Mouse (Mus musculus): ENCODE results near the gene Ltbp1. TPM values are rescaled to one million over a fixed set of nuclear protein-coding genes. Genes with fewer than 3 reads are reported as not detected.

Gene Ltbp1
- polyA plus RNA-seq, 1 experiment from 2014 or later: 1.1 TPM

GRCm38 (mm10) chr17:75033872-75034615 lies 28.7 kb downstream of the Ltbp1 start:
- H3K4me1 ChIP-seq (ENCODE audit: control insufficient read depth, insufficient read depth, low read length): no peaks in the 10 kb centered on the region
- no peak for ATAC-seq
- H3K4me2 ChIP-seq (ENCODE audit: low read length): no peak overlapping the region
- H3K36me3 ChIP-seq (ENCODE audit: control insufficient read depth, insufficient read depth, low read length): no peaks in the 10 kb centered on the region
- H3K9ac ChIP-seq (ENCODE audit: low read depth, low read length): no peak overlapping the region
- H3K9me3 ChIP-seq (replicated peaks; ENCODE audit: control insufficient read depth, low read length, poor library complexity, severe bottlenecking): no peaks in the 10 kb centered on the region
- 88% methylated on average over 21 of the region's 21 CpGs for WGBS
- no peaks in the 10 kb centered on the region for H3K27me3 ChIP-seq (ENCODE audit: control insufficient read depth, insufficient read depth, low read depth, low read length)
- no peak overlapping the region for H3K4me3 ChIP-seq (ENCODE audit: low read depth, low read length)
- H3K27ac ChIP-seq (ENCODE audit: low read length): no peak overlapping the region

GRCm38 (mm10) chr17:75036881-75037280 lies 31.5 kb downstream of the Ltbp1 start:
- no peaks in the 10 kb centered on the region for H3K4me1 ChIP-seq (ENCODE audit: control insufficient read depth, insufficient read depth, low read length)
- H3K4me3 ChIP-seq (ENCODE audit: low read depth, low read length): no peak overlapping the region
- 85% methylated on average over 6 of the region's 6 CpGs for WGBS
- H3K36me3 ChIP-seq (ENCODE audit: control insufficient read depth, insufficient read depth, low read length): no peaks in the 10 kb centered on the region
- no peak overlapping the region for H3K27ac ChIP-seq (ENCODE audit: low read length)
- no peak overlapping the region for H3K9ac ChIP-seq (ENCODE audit: low read depth, low read length)
- no peaks in the 10 kb centered on the region for H3K9me3 ChIP-seq (replicated peaks; ENCODE audit: control insufficient read depth, low read length, poor library complexity, severe bottlenecking)
- no peak overlapping the region for H3K4me2 ChIP-seq (ENCODE audit: low read length)
- no peak for ATAC-seq
- no peaks in the 10 kb centered on the region for H3K27me3 ChIP-seq (ENCODE audit: control insufficient read depth, insufficient read depth, low read depth, low read length)

GRCm38 (mm10) chr17:75039017-75039416 lies 33.6 kb downstream of the Ltbp1 start:
- ATAC-seq: no peak
- H3K4me1 ChIP-seq (ENCODE audit: control insufficient read depth, insufficient read depth, low read length): no peaks in the 10 kb centered on the region
- H3K36me3 ChIP-seq (ENCODE audit: control insufficient read depth, insufficient read depth, low read length): no peaks in the 10 kb centered on the region
- 73% methylated on average over 4 of the region's 4 CpGs for WGBS
- H3K9ac ChIP-seq (ENCODE audit: low read depth, low read length): no peak overlapping the region
- no peak overlapping the region for H3K4me3 ChIP-seq (ENCODE audit: low read depth, low read length)
- H3K4me2 ChIP-seq (ENCODE audit: low read length): no peak overlapping the region
- H3K9me3 ChIP-seq (replicated peaks; ENCODE audit: control insufficient read depth, low read length, poor library complexity, severe bottlenecking): no peaks in the 10 kb centered on the region
- H3K27ac ChIP-seq (ENCODE audit: low read length): no peak overlapping the region
- no peaks in the 10 kb centered on the region for H3K27me3 ChIP-seq (ENCODE audit: control insufficient read depth, insufficient read depth, low read depth, low read length)

GRCm38 (mm10) chr17:75049366-75049969 lies 44.1 kb downstream of the Ltbp1 start:
- Histone ChIP-seq H3K4me2 (ENCODE audit: low read length) (no peak overlapping the region), H3K9ac (ENCODE audit: low read depth, low read length) (no peak overlapping the region), H3K36me3 (ENCODE audit: control insufficient read depth, insufficient read depth, low read length) (no peaks in the 10 kb centered on the region), H3K27me3 (ENCODE audit: control insufficient read depth, insufficient read depth, low read depth, low read length) (no peaks in the 10 kb centered on the region), H3K4me3 (ENCODE audit: low read depth, low read length) (no peak overlapping the region), H3K27ac (ENCODE audit: low read length) (no peak overlapping the region), H3K4me1 (ENCODE audit: control insufficient read depth, insufficient read depth, low read length) (no peaks in the 10 kb centered on the region), H3K9me3 (replicated peaks; ENCODE audit: control insufficient read depth, low read length, poor library complexity, severe bottlenecking) (no peaks in the 10 kb centered on the region)
- WGBS: 85% methylated on average over 8 of the region's 8 CpGs
- no peak for ATAC-seq

- Histone ChIP-seq H3K27ac (ENCODE audit: low read length) (no peak overlapping the region), H3K4me1 (ENCODE audit: control insufficient read depth, insufficient read depth, low read length) (no peaks in the 10 kb centered on the region), H3K4me3 (ENCODE audit: low read depth, low read length) (no peak overlapping the region), H3K9me3 (replicated peaks; ENCODE audit: control insufficient read depth, low read length, poor library complexity, severe bottlenecking) (no peaks in the 10 kb centered on the region), H3K27me3 (ENCODE audit: control insufficient read depth, insufficient read depth, low read depth, low read length) (no peaks in the 10 kb centered on the region), H3K36me3 (ENCODE audit: control insufficient read depth, insufficient read depth, low read length) (no peaks in the 10 kb centered on the region), H3K4me2 (ENCODE audit: low read length) (no peak overlapping the region), H3K9ac (ENCODE audit: low read depth, low read length) (no peak overlapping the region)
- no peak for ATAC-seq
- WGBS: 89% methylated on average over 8 of the region's 8 CpGs
Measured at GRCm38 (mm10) chr17:75051440-75051925, 46.1 kb downstream of the Ltbp1 start.

- no peak overlapping the region for H3K27ac ChIP-seq (ENCODE audit: low read length)
- ATAC-seq: no peak
Measured at GRCm38 (mm10) chr17:75055235-75055634, 49.9 kb downstream of the Ltbp1 start.

GRCm38 (mm10) chr17:75055961-75056360 lies 50.6 kb downstream of the Ltbp1 start:
- 88% methylated on average over 6 of the region's 6 CpGs for WGBS
- Histone ChIP-seq H3K36me3 (ENCODE audit: control insufficient read depth, insufficient read depth, low read length) (no peaks in the 10 kb centered on the region), H3K9ac (ENCODE audit: low read depth, low read length) (no peak overlapping the region), H3K27ac (ENCODE audit: low read length) (no peak overlapping the region), H3K9me3 (replicated peaks; ENCODE audit: control insufficient read depth, low read length, poor library complexity, severe bottlenecking) (no peaks in the 10 kb centered on the region), H3K4me2 (ENCODE audit: low read length) (no peak overlapping the region), H3K4me3 (ENCODE audit: low read depth, low read length) (no peak overlapping the region), H3K4me1 (ENCODE audit: control insufficient read depth, insufficient read depth, low read length) (no peaks in the 10 kb centered on the region), H3K27me3 (ENCODE audit: control insufficient read depth, insufficient read depth, low read depth, low read length) (no peaks in the 10 kb centered on the region)
- no peak for ATAC-seq

More at GRCm38 (mm10) chr17:75055235-75055634, 49.9 kb downstream of the Ltbp1 start:
- H3K36me3 ChIP-seq (ENCODE audit: control insufficient read depth, insufficient read depth, low read length): no peaks in the 10 kb centered on the region
- no peak overlapping the region for H3K9ac ChIP-seq (ENCODE audit: low read depth, low read length)
- H3K27me3 ChIP-seq (ENCODE audit: control insufficient read depth, insufficient read depth, low read depth, low read length): no peaks in the 10 kb centered on the region
- 83% methylated on average over 5 of the region's 5 CpGs for WGBS
- H3K4me2 ChIP-seq (ENCODE audit: low read length): no peak overlapping the region
- no peak overlapping the region for H3K4me3 ChIP-seq (ENCODE audit: low read depth, low read length)
- H3K9me3 ChIP-seq (replicated peaks; ENCODE audit: control insufficient read depth, low read length, poor library complexity, severe bottlenecking): no peaks in the 10 kb centered on the region
- no peaks in the 10 kb centered on the region for H3K4me1 ChIP-seq (ENCODE audit: control insufficient read depth, insufficient read depth, low read length)

- Histone ChIP-seq H3K27ac (ENCODE audit: low read length) (no peak overlapping the region), H3K4me1 (ENCODE audit: control insufficient read depth, insufficient read depth, low read length) (no peaks in the 10 kb centered on the region), H3K9ac (ENCODE audit: low read depth, low read length) (no peak overlapping the region), H3K27me3 (ENCODE audit: control insufficient read depth, insufficient read depth, low read depth, low read length) (no peaks in the 10 kb centered on the region), H3K4me2 (ENCODE audit: low read length) (no peak overlapping the region), H3K4me3 (ENCODE audit: low read depth, low read length) (no peak overlapping the region), H3K9me3 (replicated peaks; ENCODE audit: control insufficient read depth, low read length, poor library complexity, severe bottlenecking) (no peaks in the 10 kb centered on the region), H3K36me3 (ENCODE audit: control insufficient read depth, insufficient read depth, low read length) (no peaks in the 10 kb centered on the region)
- WGBS: 42% methylated on average over 8 of the region's 8 CpGs
- ATAC-seq: no peak
Measured at GRCm38 (mm10) chr17:75056631-75057030, 51.3 kb downstream of the Ltbp1 start.

GRCm38 (mm10) chr17:75066340-75066739 lies 61.0 kb downstream of the Ltbp1 start:
- ATAC-seq: no peak
- no peak overlapping the region for H3K4me2 ChIP-seq (ENCODE audit: low read length)
- H3K9me3 ChIP-seq (replicated peaks; ENCODE audit: control insufficient read depth, low read length, poor library complexity, severe bottlenecking): no peaks in the 10 kb centered on the region
- no peaks in the 10 kb centered on the region for H3K36me3 ChIP-seq (ENCODE audit: control insufficient read depth, insufficient read depth, low read length)
- H3K4me3 ChIP-seq (ENCODE audit: low read depth, low read length): no peak overlapping the region
- H3K27me3 ChIP-seq (ENCODE audit: control insufficient read depth, insufficient read depth, low read depth, low read length): no peaks in the 10 kb centered on the region
- H3K4me1 ChIP-seq (ENCODE audit: control insufficient read depth, insufficient read depth, low read length): peaks cover 2% of the 10 kb centered on the region; the same call in 1 of the 2 replicates
- 87% methylated on average over 7 of the region's 7 CpGs for WGBS
- H3K9ac ChIP-seq (ENCODE audit: low read depth, low read length): no peak overlapping the region
- H3K27ac ChIP-seq (ENCODE audit: low read length): no peak overlapping the region

Measured in midbrain, embryonic 16.5 days (tissue).